Mouse (Mus musculus) layer of hippocampus, adult 8-10 months (tissue): ENCODE results near the gene Plek2. TPM values are rescaled to one million over a fixed set of nuclear protein-coding genes. Genes with fewer than 3 reads are reported as not detected.

Source experiments
- total RNA-seq, 4 experiments: library from RNA; stranded (reverse); gene quantifications; 2 replicates each; pipeline ENCODE4 v1.2.4; 2022

The Plek2 gene
- total RNA-seq, 4 experiments from 2014 or later = 0.21 to 0.49 (median 0.34) TPM; not detected in 1

Other genes starting within 250 kb of the Plek2 start
- 1 to 10 TPM in 3 of 4 experiments, under 1 TPM in 1; 0.68 to 2.6 (median 1.6) TPM for gene Fam71d, start 215.4 kb downstream of the Plek2 start, total RNA-seq
- gene Mpp5, start 158.1 kb downstream of the Plek2 start, total RNA-seq = 10 to 100 TPM; 23.6 to 36.8 (median 29.9) TPM
- 100 to 1,000 TPM; 242 to 278 (median 250) TPM for gene Atp6v1d, start 45.3 kb downstream of the Plek2 start, total RNA-seq
- 10 to 100 TPM; 46.6 to 56.8 (median 50.9) TPM for gene Eif2s1, start 45.1 kb downstream of the Plek2 start, total RNA-seq
- gene Tmem229b, start 100.7 kb upstream of the Plek2 start, total RNA-seq = 10 to 100 TPM; 26.8 to 32.8 (median 29.8) TPM
- gene Plekhh1, start 122.2 kb upstream of the Plek2 start, total RNA-seq = 10 to 100 TPM; 18.4 to 19.5 (median 18.9) TPM
- gene Pigh, start 182.7 kb upstream of the Plek2 start, total RNA-seq = 10 to 100 TPM in 3 of 4 experiments, 1 to 10 TPM in 1; 9.9 to 12.7 (median 11.0) TPM
- 1 to 10 TPM; 3.5 to 4.9 (median 3.8) TPM for gene Arg2, start 223.8 kb upstream of the Plek2 start, total RNA-seq